Mouse (Mus musculus) kidney, postnatal 36 days (tissue): Measurements from ENCODE around the gene Lpar4.

Source experiments
- DNase-seq, 2 experiments: peaks; one replicate each; pipeline ENCODE4 v3.0.0; 2021 to 2022; ENCODE audit warnings: mixed read lengths in 2 of 2

The Lpar4 gene

DNA sequence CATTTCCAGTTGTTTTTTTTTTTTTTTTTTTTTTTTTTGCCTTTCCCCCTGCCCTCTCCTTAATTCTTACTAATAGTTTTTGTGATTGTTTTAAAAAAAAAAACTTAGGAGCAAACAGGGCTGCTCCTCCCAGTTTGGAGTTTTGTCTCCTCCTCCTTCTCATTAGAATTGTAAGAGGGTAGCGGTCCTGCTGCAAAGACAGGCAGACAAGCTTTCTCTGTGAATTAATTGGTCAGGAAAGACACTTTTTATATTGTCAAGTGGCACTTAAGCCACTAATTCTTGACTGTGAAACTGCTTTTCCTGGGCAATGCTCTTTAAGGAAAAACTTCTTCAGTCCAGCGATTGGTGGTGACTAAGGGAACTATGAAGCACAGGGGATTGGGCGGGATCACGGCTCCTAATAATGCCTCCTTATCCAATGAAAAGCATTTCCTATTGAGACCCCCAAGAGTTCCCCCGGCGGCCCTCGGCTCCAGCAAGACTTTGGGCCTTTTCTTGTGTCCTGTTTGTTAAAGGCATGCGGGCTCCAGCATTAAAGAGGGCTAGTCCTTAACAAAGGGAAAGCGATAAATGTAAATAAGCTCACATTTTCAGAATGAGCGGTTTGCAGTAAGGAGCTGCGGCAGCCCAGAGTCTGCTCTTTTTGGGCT lies at the start of gene Lpar4:
Gene Lpar4 (plus strand): TSS at position 451 of the 653 bp plus-strand sequence.
- peak; percentile 27 to 34 for DNase-seq

DNA sequence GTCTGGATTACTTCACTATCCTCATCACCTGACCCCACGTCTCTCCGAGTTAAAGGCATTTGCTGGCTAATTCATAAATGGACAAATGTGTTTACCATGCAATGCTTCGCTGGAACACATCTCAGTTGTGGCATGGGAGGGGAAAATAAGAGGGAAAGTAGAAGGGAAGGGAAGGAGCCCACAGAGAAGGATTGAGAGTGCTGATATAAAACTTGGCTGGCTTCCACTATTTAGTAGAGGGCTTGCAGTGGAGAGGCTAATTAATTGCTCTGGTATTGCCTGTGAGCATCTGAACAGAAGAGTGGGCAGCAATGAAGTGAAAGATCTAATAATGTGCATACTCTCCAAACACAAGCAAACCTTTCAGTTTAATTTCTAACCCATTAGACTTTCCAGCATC lies 49.0 kb upstream of the Lpar4 start:
- DNase-seq, result no peak

- no peak for DNase-seq
Observed at GRCm38 (mm10) chrX:106871894-106872293, 48.5 kb upstream of the Lpar4 start.

- DNase-seq, result peak in 1 of 2 experiments; percentile 0
Observed at GRCm38 (mm10) chrX:106872315-106872714, 48.1 kb upstream of the Lpar4 start.

- no peak for DNase-seq
Observed at GRCm38 (mm10) chrX:106897707-106898275, 22.6 kb upstream of the Lpar4 start.

- no peak for DNase-seq
Observed at GRCm38 (mm10) chrX:106920828-106921619, 599 bp downstream of the Lpar4 start.

DNA sequence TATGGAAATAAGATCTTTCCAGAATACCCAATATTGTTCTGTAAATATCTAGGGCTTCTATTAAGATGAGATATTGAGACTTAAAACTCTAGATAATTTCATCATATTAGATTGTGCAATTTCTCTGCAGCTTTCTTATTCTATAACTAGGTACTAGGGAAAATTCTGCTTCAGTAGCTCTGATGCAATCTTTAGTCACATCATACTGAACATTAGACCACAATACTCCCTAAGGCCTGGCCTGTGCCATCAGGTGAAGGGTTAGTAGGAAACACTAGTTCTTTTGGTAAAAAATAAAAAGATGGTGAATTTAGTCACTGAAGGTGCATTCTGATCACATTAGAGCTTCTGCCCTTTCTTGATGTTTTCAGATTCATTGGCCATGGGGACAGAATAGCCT lies 4.1 kb downstream of the Lpar4 start:
- no peak for DNase-seq

GRCm38 (mm10) chrX:106939326-106939725 lies 18.9 kb downstream of the Lpar4 start:
- DNase-seq, result no peak

GRCm38 (mm10) chrX:106950558-106950957 lies 30.1 kb downstream of the Lpar4 start:
- DNase-seq, result no peak

DNA sequence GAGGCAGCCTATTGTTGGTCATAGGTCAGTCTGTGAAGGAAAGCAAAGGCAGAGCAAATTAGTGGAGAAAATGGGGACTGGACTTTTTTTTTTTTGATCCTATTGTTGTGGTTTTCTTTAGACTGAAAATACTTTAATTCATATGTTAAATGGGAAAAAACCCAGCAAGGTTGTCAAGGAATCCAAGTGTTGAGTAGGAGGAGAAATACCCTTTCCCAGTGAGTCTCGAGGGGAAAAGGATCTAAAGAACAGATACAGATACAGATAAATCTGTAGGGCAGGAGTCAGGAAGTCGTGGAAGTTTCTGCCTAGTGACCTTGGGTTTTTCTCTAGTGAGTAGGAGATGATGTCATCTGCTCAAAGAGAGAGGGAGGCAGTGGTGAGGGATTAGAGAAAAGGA lies 30.6 kb downstream of the Lpar4 start:
- no peak for DNase-seq

- no peak for DNase-seq
Observed at GRCm38 (mm10) chrX:106953840-106954239, 33.4 kb downstream of the Lpar4 start.

- DNase-seq, result no peak
Observed at GRCm38 (mm10) chrX:106962233-106962632, 41.8 kb downstream of the Lpar4 start.

- no peak for DNase-seq
Observed at GRCm38 (mm10) chrX:106964326-106964725, 43.9 kb downstream of the Lpar4 start.
